Mouse (Mus musculus): ENCODE data around the gene E130308A19Rik. TPM values are rescaled to one million over a fixed set of nuclear protein-coding genes. Genes with fewer than 3 reads are reported as not detected.

The E130308A19Rik gene
- polyA plus RNA-seq, 3 experiments from 2014 or later: 7.0 to 25.5 (median 10.0) TPM

DNA sequence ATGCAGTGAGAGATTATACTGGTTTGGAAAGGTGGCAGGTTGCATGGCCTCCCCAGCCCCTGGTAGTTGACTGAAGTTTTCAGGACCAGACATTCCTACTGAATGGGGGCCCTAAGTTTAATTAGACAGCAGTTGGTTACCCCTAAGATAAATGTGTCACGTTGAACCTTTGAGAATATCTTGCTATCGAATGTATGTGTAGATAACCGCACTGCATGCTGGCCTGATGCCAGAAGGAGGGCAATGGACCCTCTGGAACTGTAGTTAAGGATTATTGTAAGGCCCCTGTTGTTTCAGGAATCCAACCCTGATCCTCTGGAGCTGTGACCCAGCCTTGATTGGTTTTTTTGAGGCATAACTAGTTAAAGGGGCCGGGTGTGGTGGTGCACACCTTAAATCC is 58.3 kb downstream of the E130308A19Rik start:
- no peak for ATAC-seq

DNA sequence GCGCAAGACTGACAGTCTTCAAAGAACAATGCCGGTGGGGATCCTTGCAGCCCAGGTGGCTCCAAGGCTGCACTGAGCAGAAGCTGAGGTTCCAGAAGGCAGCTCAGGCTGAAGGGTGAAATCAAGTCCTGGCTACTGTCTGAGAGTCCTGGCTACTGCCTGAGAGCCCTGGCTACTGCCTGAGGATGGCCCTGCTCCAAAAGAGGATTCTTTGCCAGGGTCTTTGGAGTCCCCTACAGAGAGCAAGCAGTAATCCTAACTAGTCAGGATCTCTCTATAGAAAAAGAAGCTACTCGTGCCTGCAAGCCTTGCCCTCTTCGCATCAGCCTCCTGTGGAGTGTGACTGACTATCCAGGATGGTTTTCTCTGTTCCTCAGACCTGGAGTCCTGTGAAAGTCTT is 60.7 kb downstream of the E130308A19Rik start:
- ATAC-seq: no peak

DNA sequence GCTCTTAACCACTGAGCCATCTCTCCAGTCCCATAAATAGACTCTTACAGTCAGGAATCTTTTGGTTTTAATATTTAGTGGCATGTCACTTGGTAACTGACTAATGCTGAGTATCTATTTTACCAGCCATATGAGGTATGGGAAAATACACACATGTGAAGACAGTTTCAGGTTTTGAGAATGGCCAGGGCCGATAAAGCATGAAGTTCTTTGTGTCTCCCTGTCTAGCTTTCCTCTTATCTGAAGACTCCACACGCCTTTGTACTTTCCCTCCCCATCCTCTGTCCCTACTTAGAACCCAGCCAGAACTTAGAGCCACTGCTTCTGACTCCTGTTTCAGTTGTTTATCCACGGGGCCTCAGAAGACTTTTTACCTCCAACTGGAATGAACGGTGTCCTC is 63.0 kb downstream of the E130308A19Rik start:
- ATAC-seq: no peak

DNA sequence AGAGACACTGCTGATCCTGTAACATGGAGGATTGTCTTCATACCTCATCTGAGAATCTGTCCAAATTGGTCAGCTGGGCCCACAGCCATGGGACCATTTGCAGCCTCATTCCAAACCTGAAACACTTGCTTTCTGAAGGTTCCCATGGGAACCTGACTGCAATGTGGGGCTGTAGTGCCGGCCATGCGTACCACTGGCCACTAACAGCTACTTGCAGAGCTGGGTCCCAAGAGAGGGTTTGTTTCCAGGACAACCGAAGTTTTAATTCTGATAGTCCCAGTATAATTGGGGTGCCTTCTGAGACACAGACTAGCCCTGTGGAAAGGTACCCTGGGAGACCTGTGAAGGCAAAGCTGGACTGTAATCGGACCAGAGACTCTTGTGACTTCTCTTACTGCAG is 64.1 kb downstream of the E130308A19Rik start:
- no peak for ATAC-seq

DNA sequence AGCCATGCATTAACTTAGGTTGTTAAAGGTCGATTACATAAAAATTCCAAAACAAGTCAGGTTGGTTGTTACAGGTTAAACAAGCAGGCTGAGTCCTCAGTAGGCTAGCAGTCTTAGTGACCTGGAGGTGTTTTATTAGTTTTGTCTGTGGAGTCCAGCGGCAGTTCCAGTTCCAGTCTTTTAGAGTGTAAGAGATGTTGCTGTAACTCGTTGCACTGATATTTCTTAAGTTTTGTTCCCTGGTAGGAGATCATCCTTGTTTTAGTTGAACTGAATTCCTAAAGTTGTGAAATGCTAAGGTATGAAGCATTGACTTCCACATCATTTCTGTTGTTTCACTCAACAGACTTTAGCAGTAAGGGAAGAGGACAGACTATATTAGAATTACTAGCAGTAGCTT is 70.8 kb downstream of the E130308A19Rik start:
- no peak for ATAC-seq

DNA sequence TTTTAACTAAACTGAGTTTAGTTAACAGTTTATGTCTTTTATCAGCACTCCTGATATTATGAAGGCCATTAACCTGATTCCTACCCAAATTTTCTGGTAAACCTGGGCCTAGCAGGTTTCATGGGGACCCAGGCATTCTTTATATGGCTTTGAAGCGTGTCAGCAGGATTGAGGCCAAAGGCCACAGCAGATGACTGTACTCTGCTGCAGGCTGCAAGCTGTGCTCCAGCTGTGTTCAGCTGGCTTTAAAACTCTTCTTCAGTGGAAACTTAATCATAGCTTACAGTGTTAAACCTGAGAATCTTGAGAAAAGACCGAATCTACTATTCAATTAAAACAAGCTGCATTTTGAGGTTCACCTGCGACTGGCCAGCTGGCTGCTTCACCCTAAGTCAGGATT is 71.9 kb downstream of the E130308A19Rik start:
- no peak for ATAC-seq

DNA sequence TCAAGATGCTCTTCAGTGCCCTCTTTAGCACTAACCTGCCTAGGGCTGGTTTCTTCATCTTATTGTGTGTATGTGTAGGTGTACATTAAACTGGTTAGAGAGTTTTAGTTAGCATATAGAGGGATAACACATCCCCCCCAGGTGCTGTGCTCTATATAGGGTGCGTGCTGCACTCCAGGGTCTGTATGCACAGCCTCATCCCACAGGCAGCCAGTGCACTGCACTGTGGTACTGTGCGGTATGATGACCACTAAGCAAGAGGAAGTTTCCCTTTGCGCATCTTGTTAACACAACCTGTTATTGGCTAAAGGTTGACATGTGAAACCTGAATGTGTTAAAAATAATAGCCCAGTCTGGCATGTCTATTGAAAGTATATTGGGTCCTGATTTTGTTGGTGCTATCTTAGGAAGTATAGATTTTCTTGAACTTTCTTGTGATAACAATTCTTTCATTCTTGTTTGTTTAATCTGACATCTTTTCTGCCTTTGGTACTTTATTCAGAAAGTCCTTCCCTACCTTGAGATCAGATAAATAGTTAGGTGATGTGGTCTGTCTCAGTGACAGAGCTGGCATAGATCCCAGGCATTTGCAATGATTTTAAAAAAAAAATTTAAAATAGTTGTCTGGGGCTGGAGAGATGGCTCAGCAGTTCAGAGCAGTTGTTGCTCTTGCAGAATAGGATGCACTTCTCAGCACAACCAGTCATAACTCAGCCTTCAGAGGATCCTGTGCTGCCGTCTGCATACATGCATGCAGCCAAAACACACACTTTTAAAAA is 73.2 kb downstream of the E130308A19Rik start:
- ATAC-seq: no peak

DNA sequence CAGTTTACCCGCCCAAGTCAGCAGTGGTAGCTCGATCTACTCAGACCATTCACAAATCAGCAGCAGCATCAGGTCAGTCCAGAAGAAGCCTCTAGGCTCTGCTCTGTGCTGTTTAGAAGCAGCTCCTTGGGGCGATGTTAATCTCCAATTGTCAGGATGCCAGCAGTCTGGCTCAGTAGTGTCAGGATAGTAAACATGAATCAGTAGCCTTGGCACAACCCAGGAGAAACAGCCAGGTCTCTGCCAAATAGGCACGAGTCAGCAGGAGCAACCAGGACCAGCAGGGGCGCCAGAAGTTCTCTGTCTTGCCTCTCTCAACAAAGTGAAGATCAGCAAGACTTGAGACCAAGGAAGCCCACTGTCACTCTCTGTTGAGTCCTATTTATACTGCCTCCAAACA is 83.3 kb downstream of the E130308A19Rik start:
- ATAC-seq: no peak

DNA sequence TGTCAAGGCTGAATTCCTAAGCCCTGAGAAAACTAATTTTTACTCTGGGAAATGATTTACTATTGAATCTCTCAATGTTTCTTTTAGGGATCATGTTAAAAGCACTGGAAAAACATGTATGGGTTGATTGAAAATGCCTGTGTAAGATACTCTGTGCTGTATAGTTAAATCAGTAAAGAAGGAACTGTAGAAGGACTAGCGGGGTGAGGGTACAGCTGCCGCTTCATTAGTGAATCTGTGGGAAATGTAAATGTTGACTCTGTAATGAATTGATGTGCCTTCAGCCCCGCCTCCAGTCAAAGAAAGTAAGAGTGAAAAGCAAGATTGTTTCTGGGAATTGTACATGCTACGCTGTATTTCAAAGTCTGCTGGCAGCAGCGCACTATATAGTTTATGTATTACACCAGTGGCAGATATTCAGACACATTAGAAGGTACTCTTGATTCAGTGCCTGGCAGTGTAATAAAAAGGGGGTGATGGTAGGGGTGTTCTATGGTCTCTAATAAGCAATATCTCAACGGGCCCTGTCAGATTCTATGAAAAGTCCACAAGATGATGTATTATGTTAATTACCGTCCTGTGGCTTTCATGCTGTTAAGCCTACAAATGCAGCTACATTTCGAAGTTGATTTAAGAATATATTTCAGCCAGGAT is 84.9 kb downstream of the E130308A19Rik start:
- ATAC-seq: no peak

DNA sequence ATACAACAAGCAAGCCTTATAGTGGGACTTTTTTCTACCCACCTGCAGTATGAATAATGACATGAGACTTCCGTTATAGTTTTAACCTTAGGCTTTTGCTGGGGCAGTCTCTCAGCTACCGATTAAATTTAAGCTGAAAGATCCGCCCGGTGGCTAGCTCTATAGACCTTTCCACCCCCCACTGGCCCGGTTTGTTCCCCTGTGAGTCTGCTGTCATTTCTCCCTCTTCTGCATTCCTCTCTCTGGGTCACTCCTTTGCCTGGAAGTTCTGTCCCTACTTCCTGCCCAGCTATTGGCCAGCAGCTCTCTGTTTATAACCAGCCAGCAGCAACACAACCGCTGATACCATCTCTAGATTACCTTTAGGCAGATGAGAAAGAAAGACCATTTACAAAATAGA is 86.4 kb downstream of the E130308A19Rik start:
- no peak for ATAC-seq

DNA sequence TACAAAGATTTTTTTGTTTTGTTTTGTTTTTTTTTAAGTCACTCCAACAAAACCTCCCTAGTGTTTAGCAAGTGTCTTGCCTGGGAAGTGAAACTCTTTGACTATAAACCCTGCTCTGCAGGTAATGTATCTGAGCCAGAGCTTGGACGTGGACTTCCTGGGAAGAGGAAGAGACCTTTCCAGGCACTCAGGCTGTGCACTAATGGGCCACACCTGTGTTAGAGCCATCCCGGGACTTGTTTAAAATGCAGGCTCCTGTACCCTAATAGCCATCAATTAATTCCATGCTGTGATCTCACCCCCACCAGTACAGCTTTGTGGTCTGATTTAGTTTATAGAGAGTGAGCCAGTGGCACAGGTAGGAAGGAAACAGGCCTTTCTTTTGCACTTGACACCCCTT is 86.9 kb downstream of the E130308A19Rik start:
- no peak for ATAC-seq

DNA sequence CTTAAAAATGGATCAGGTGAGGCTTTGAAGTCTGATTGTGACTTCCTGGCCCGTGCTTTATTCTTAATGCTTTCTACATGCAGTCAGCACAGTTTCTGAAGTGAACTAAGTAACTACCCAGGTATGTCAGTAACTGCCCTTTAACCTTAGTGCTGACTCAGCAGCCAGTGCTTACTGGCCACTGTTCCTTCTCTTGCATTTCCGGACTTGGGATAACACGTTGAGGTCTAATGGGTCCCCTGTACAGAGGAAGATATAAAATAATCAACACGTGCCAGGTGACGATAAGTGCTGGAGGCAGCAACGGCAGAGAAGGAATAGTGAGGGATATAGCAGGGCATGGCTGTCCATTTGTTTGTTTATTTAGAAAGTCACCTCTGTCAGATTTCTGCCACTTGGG is 88.5 kb downstream of the E130308A19Rik start:
- ATAC-seq: no peak

DNA sequence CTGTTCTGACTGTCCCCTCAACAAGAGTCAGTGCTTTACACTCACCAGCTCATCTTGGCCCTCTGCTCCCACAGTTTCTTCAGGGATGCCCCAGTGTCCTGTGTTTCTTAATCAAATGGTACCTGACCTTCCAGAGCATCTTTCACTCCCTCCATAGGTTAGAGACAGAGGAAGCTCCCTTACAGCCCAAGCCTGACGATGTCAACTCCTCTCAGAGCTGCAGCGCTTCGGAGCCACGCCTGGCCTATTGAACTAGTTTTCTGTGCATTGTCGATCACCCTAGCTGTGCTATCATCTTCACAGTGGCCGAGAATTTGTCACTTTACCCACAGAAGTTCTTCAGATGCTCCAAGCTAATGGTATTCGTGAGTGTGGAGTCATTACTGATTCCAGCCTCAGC is 88.9 kb downstream of the E130308A19Rik start:
- ATAC-seq: no peak

DNA sequence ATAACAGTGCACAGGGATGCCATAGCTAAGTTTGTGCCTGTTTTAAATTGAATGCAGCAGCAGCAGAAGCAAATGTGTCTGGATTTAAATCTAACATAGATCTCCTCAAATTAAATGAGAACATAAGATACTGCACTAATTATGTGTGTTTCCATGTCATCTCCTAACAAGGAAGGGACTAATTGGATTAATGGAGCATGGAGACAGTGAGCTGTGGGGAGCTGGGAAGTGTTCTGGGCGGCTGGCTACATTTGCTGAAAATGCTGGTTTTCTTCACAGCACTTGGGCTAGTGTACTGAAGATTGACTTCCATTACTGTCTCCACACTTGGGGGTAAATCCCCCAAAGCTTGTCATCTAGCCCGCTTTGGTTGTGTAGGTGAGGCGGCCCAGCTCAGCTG is 89.5 kb downstream of the E130308A19Rik start:
- ATAC-seq: no peak

DNA sequence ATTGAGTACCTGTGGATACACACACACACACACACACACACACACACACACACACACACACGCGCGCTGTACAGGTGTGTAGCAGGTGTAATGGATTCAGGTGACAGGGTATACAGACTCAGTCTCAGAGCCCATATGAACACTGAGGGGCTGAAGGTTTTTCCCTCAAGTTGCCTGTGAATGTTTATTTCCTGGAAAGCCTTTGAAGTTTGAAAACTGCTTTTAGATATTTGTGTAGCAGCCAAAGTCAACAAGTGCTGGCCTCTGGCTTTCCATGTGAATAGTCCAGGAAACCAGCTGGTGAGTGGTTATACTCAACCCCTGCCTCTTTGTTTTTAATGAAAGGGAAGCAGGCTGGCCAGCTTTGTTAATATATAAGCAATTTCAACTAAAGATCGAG is 91.3 kb downstream of the E130308A19Rik start:
- ATAC-seq: no peak

DNA sequence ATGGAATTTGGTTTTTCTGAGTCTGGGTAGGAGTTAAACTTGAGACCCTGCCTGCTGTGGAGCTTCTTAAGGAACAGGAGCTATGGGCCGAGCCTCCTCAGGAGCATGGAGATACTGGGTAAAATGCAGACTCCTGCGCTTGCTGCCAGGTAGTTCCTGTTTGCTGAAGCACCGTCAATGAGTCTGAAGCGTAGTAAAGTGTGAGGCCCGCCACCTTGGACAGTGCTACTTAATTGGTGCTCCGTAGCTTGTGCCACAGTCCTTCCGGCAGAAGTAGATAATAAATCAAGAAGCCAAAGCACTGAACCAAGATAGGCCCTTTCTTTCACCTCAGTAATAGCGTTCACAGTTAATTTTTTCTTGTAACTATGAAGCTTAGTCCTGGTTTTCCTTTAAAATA is 92.5 kb downstream of the E130308A19Rik start:
- ATAC-seq: no peak

DNA sequence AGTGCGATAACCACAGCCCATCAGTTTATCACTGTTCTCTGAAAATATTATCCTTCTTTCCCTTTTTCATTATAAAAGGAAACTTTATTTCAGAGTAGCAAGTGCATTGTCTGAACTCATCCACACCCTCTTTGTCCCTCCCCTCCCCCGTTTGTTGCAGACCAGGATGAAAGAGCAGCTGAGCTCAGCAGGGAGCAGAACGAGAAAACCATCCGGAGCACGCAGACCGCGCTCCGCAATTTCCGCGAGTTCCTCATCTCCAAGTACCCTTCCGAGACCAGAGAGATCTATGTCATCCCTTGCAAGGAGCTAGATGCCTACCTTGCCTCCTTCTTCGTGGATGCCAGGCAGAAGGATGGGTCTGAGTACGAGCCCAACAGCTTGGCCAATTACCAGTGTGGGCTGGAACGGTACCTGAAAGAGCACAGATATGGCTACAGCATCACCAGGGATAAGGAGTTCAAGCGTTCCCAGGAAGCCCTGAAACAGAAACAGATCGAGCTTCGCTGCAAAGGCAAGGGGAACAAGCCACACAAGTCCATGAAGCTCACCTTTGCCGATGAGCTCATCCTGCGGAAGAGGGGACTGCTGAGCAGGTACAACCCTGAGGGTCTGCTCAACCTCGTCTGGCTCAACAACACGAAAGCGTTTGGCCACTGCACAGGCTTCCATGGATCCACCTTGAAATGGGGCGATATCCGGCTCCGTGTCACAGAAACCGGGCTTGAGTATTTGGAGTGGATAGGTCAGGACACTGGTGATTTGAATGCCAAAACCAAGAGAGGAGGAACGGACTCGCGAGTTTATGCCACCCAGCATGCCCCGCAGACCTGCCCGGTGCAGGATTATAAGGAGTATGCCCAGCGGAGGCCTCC is 93.7 kb downstream of the E130308A19Rik start:
- no peak for ATAC-seq

DNA sequence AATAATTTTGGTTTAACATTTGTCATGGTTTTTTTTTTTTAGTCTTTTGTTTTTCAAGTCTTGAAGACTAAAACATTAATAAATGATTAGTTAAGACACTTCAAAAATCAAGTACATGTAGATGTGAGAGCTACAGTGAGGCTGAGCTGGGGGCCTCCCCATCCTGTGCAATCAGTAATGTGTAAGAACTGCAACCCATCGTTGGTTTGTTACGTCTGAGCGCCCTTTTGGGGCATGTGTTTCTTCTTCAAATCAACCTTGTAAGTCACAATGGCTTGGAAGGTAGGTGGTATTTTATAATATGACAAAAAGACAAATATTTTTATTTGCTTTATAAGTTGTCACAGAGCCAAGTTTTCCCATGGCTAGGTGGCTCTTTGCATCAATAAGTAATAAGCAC is 95.8 kb downstream of the E130308A19Rik start:
- no peak for ATAC-seq

DNA sequence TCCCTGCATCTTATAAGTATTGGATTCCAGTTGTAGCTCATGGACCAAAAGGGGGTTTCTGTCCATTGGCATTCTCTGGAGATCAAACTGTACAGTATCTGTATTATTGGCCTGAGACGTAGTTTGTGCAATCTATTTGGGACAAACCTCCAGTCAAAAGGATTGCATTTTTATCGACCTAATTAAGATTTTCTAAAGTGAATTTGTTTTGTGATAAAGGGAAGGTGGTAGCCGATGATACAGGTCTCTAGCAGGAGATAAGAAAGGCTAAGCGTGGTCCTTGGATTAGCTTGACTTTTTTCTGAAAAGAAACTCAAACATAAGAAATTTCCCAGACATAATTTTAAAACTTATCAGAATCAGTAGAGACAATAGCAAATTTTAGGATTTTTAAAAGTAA is 99.6 kb downstream of the E130308A19Rik start:
- ATAC-seq: no peak

DNA sequence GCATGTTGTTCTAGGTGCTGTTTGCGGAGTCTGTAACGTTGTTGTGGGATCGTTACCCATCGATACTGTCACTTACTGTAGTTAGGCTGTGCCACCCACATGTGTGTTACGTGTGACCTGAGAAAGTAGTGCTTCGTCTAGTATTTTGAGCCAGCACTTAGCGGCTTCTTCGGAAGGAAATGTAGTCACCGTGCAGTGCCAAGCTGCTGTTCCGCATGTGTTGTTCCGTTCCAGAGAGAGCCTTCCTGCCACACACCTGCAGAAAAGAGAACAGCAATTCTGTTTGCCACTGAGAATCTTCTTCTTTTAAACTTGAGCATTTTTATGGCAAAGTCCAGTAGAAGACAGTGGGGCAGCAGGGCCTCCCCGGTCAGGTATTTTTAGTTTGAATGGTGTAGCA is 100.5 kb downstream of the E130308A19Rik start:
- no peak for ATAC-seq

DNA sequence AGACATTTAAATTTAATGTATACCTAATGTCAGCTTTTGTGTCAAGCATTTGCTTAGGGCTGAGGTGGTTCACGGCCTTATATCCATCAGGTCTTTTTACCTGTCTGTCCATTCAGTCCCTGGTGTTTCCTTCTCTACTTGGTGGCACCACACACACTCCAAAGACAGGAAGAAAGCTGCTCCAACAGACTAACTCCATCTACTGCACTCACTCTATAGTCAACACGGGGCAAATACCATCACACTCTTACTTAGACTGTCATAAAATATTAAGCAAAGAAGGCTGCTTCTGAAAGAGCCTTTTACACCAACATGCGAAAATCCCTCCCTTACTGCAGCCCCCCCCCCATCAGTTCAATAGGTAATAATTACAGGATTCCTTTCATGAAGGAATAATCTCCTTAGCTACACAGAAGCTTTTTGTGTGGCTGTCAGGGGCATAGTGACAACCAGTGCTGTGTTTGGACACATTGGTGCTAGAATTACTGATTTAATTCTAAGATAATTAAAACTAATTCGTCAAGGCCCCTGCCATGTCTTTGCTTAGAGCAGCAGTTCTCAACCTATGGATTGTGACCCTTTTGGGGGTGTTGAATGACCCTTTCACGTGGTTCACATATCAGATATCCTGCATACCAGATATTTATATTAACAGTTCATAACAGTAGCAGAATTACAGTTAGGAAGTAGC is 101.3 kb downstream of the E130308A19Rik start:
- no peak for ATAC-seq

DNA sequence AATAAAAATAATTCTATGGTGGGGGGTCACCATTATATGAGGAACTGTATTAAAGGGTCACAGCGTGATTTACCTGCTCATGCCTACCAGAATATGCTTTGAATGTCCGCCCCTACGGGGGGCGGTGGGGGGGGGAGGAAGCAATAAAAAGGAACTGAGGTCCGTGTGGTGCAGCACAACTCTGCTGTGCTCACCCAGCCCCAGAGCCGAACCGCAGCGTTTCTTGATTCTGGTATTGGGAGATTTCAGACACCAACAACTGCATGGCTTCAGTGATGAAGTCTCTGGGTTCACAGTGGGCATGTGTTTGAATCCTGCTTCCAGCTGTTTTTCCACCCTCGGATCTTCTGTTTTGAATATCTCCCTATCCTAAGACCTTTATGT is 101.9 kb downstream of the E130308A19Rik start:
- ATAC-seq: no peak

DNA sequence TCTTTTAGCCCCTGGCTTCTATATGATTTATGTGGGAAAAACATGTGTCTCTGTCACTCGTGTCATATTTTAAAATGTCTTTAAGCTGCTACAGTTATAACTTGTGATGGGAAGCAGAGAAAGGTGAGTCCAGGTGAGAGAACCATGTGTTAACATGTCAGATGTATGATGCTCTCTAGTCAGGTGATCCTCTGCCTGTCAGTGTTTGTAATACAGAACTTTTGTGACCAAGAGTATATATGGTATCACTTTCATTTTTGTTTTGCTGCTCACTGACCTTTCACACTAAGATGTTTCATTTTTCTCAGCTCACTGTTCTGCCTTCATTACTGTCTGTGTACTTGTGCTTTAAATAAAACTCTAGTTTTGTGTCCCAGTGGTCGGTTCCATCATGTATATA is 102.8 kb downstream of the E130308A19Rik start:
- ATAC-seq: peak; percentile 81
